Mouse (Mus musculus): Measurements from ENCODE around the gene Slc5a8. TPM values are rescaled to one million over a fixed set of nuclear protein-coding genes. Genes with fewer than 3 reads are reported as not detected.

The Slc5a8 gene
- 0.08 TPM in 1 of 2 replicates, not detected in the other for polyA plus RNA-seq (2015; fragmentation: Nextera tagmentation; extraction: Ambion mirVana)

DNA sequence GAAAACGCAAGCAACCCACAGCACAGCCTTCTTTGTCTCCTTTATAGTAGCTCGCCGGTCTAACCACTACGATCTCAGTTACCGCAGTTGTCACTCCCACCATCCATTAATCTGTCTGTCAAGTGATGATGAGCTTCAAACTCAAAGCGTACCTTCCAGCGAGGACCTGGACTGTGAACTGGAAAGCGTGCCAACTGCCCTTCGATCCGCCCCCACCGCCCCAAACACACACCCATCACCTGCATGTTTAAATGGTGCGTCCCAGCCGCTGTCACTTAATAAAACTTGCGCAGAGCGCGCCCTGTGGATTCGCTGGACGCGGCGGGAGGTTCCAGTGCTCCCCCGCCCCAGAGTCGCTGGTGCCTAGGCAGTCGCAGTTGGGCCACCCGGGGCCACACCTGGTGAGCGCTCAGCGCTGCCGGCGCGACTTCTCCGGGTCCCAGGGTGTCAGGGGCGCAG lies at the start of gene Slc5a8:
TSS of gene Slc5a8 (plus strand) at position 361 of the 459 bp plus-strand sequence.
- Histone ChIP-seq H3K27me3 (replicated peaks; ENCODE audit: control insufficient read depth, insufficient read depth, low read length) (peaks cover 28% of the 10 kb centered on the region), H3K4me1 (replicated peaks; ENCODE audit: control insufficient read depth, insufficient read depth, low read length) (peaks cover 8% of the 10 kb centered on the region), H3K9me3 (ENCODE audit: control insufficient read depth, low read length) (no peaks in the 10 kb centered on the region), H3K4me2 (ENCODE audit: low read length) (peak within 1 kb of the TSS; percentile 61), H3K27ac (ENCODE audit: low read length) (no peak within 1 kb of the TSS), H3K36me3 (ENCODE audit: control insufficient read depth, insufficient read depth) (no peaks in the 10 kb centered on the region), H3K9ac (replicated peaks; ENCODE audit: low read depth, low read length) (0 out of 2 replicates have a peak within 1 kb of the TSS, but pooled peaks have one; percentile 13), H3K4me3 (replicated peaks; ENCODE audit: low read length) (peak within 1 kb of the TSS; percentile 42)
- peak; percentile 33; the same call in 1 of the 2 replicates for ATAC-seq
- 3% methylated on average over 31 of the region's 31 CpGs for WGBS

- Histone ChIP-seq H3K4me3 (replicated peaks; ENCODE audit: low read length) (no peak overlapping the region), H3K9ac (replicated peaks; ENCODE audit: low read depth, low read length) (no peak overlapping the region), H3K27ac (ENCODE audit: low read length) (no peak overlapping the region), H3K9me3 (ENCODE audit: control insufficient read depth, low read length) (no peaks in the 10 kb centered on the region), H3K27me3 (replicated peaks; ENCODE audit: control insufficient read depth, insufficient read depth, low read length) (no peaks in the 10 kb centered on the region), H3K4me1 (replicated peaks; ENCODE audit: control insufficient read depth, insufficient read depth, low read length) (no peaks in the 10 kb centered on the region), H3K4me2 (ENCODE audit: low read length) (no peak overlapping the region), H3K36me3 (ENCODE audit: control insufficient read depth, insufficient read depth) (no peaks in the 10 kb centered on the region)
- 87% methylated on average over 7 of the region's 7 CpGs for WGBS
- ATAC-seq, result no peak
Measured at GRCm38 (mm10) chr10:88848876-88849476, 36.8 kb upstream of the Slc5a8 start.

- Histone ChIP-seq H3K4me3 (replicated peaks; ENCODE audit: low read length) (no peak overlapping the region), H3K9me3 (ENCODE audit: control insufficient read depth, low read length) (no peaks in the 10 kb centered on the region), H3K4me2 (ENCODE audit: low read length) (no peak overlapping the region), H3K36me3 (ENCODE audit: control insufficient read depth, insufficient read depth) (no peaks in the 10 kb centered on the region), H3K9ac (replicated peaks; ENCODE audit: low read depth, low read length) (no peak overlapping the region), H3K27me3 (replicated peaks; ENCODE audit: control insufficient read depth, insufficient read depth, low read length) (no peaks in the 10 kb centered on the region), H3K27ac (ENCODE audit: low read length) (no peak overlapping the region), H3K4me1 (replicated peaks; ENCODE audit: control insufficient read depth, insufficient read depth, low read length) (no peaks in the 10 kb centered on the region)
- 86% methylated on average over 4 of the region's 4 CpGs for WGBS
- ATAC-seq, result no peak
Measured at GRCm38 (mm10) chr10:88849976-88850375, 35.8 kb upstream of the Slc5a8 start.

- no peak for ATAC-seq
- Histone ChIP-seq H3K27me3 (replicated peaks; ENCODE audit: control insufficient read depth, insufficient read depth, low read length) (no peaks in the 10 kb centered on the region), H3K9me3 (ENCODE audit: control insufficient read depth, low read length) (no peaks in the 10 kb centered on the region; the same call in 1 of the 2 replicates), H3K4me3 (replicated peaks; ENCODE audit: low read length) (no peak overlapping the region), H3K9ac (replicated peaks; ENCODE audit: low read depth, low read length) (no peak overlapping the region), H3K4me1 (replicated peaks; ENCODE audit: control insufficient read depth, insufficient read depth, low read length) (no peaks in the 10 kb centered on the region), H3K4me2 (ENCODE audit: low read length) (no peak overlapping the region), H3K36me3 (ENCODE audit: control insufficient read depth, insufficient read depth) (no peaks in the 10 kb centered on the region), H3K27ac (ENCODE audit: low read length) (no peak overlapping the region)
- WGBS, result 90% methylated on average over 7 of the region's 7 CpGs
Measured at GRCm38 (mm10) chr10:88853326-88853725, 32.5 kb upstream of the Slc5a8 start.

- ATAC-seq, result no peak
- Histone ChIP-seq H3K4me2 (ENCODE audit: low read length) (no peak overlapping the region), H3K9ac (replicated peaks; ENCODE audit: low read depth, low read length) (no peak overlapping the region), H3K4me1 (replicated peaks; ENCODE audit: control insufficient read depth, insufficient read depth, low read length) (no peaks in the 10 kb centered on the region), H3K36me3 (ENCODE audit: control insufficient read depth, insufficient read depth) (no peaks in the 10 kb centered on the region), H3K27ac (ENCODE audit: low read length) (no peak overlapping the region), H3K9me3 (ENCODE audit: control insufficient read depth, low read length) (no peaks in the 10 kb centered on the region; the same call in 1 of the 2 replicates), H3K4me3 (replicated peaks; ENCODE audit: low read length) (no peak overlapping the region), H3K27me3 (replicated peaks; ENCODE audit: control insufficient read depth, insufficient read depth, low read length) (no peaks in the 10 kb centered on the region)
- WGBS, result 78% methylated on average over 3 of the region's 3 CpGs
Measured at GRCm38 (mm10) chr10:88860911-88861310, 24.9 kb upstream of the Slc5a8 start.

DNA sequence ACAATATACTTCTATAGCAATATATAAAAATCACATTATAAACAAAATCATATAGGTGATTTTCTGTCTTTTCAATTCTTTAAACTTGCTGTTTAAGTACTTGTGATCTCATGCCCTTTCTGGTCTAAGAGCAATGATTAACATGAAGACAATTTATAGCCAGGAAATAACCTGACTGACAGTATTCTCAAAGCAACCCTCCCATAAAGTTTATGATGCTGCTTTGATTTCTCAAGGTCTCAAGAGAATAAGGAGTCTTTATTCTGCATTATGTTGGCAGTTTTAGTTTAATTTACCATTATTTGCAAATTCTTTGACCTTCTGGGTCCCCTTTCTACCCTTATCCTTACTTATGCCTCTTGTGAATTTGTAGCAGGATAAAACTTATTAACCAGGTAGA lies 24.4 kb upstream of the Slc5a8 start:
- no peak overlapping the region for H3K4me3 ChIP-seq (replicated peaks; ENCODE audit: low read length)
- no peak overlapping the region for H3K9ac ChIP-seq (replicated peaks; ENCODE audit: low read depth, low read length)
- H3K27me3 ChIP-seq (replicated peaks; ENCODE audit: control insufficient read depth, insufficient read depth, low read length), result no peaks in the 10 kb centered on the region
- no peak for ATAC-seq
- H3K4me2 ChIP-seq (ENCODE audit: low read length), result no peak overlapping the region
- H3K4me1 ChIP-seq (replicated peaks; ENCODE audit: control insufficient read depth, insufficient read depth, low read length), result no peaks in the 10 kb centered on the region
- H3K9me3 ChIP-seq (ENCODE audit: control insufficient read depth, low read length), result no peaks in the 10 kb centered on the region; the same call in 1 of the 2 replicates
- H3K27ac ChIP-seq (ENCODE audit: low read length), result no peak overlapping the region
- no peaks in the 10 kb centered on the region for H3K36me3 ChIP-seq (ENCODE audit: control insufficient read depth, insufficient read depth)

DNA sequence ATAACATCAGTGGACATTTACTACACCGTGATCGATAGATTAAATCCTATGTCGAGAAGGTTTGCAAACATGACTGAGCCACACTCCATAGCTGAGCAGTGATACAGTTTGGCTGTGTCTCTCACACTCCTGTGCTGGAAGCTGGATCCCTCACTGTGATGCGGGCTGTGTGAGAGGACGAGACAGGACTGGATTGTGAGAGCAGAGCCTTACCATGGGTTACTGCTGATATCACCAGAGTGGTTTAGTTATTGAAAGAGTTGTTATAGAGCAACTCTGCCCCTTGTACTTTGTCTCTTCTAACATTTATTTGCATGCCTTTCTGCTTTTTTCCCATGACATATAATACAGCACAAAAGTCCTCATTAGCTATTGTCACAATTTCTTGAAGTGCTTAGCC lies 23.5 kb upstream of the Slc5a8 start:
- Histone ChIP-seq H3K4me1 (replicated peaks; ENCODE audit: control insufficient read depth, insufficient read depth, low read length) (no peaks in the 10 kb centered on the region), H3K27me3 (replicated peaks; ENCODE audit: control insufficient read depth, insufficient read depth, low read length) (no peaks in the 10 kb centered on the region), H3K27ac (ENCODE audit: low read length) (no peak overlapping the region), H3K4me3 (replicated peaks; ENCODE audit: low read length) (no peak overlapping the region), H3K36me3 (ENCODE audit: control insufficient read depth, insufficient read depth) (no peaks in the 10 kb centered on the region), H3K9ac (replicated peaks; ENCODE audit: low read depth, low read length) (no peak overlapping the region), H3K4me2 (ENCODE audit: low read length) (no peak overlapping the region), H3K9me3 (ENCODE audit: control insufficient read depth, low read length) (no peaks in the 10 kb centered on the region; the same call in 1 of the 2 replicates)
- no peak for ATAC-seq
- WGBS, result 92% methylated on average over 5 of the region's 5 CpGs

DNA sequence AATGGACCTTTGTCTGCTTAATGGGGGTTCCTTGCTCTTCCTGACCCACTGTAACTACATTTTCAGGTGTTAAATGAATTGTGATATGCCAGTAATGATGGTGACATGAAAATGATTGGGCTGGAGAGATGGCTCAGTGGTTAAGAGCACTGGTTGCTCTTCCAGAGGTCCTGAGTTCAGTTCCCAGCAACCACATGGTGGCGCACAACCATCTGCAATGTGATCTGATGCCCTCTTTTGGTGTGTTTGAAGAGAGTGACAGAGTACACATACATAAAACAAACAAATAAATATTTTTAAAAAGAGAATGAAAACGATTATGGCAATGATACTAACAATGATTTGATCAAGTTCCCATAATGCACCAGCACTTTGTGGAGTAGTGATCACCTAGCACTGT lies 19.8 kb upstream of the Slc5a8 start:
- Histone ChIP-seq H3K27me3 (replicated peaks; ENCODE audit: control insufficient read depth, insufficient read depth, low read length) (no peaks in the 10 kb centered on the region), H3K36me3 (ENCODE audit: control insufficient read depth, insufficient read depth) (no peaks in the 10 kb centered on the region), H3K27ac (ENCODE audit: low read length) (no peak overlapping the region), H3K9ac (replicated peaks; ENCODE audit: low read depth, low read length) (no peak overlapping the region), H3K9me3 (ENCODE audit: control insufficient read depth, low read length) (no peaks in the 10 kb centered on the region), H3K4me1 (replicated peaks; ENCODE audit: control insufficient read depth, insufficient read depth, low read length) (no peaks in the 10 kb centered on the region), H3K4me2 (ENCODE audit: low read length) (no peak overlapping the region), H3K4me3 (replicated peaks; ENCODE audit: low read length) (no peak overlapping the region)
- no peak for ATAC-seq
- WGBS, result 73% methylated on average over 2 of the region's 2 CpGs

GRCm38 (mm10) chr10:88874870-88875269 lies 10.9 kb upstream of the Slc5a8 start:
- H3K36me3 ChIP-seq (ENCODE audit: control insufficient read depth, insufficient read depth), result no peaks in the 10 kb centered on the region
- no peak overlapping the region for H3K4me3 ChIP-seq (replicated peaks; ENCODE audit: low read length)
- no peak overlapping the region for H3K9ac ChIP-seq (replicated peaks; ENCODE audit: low read depth, low read length)
- no peak for ATAC-seq
- no peak overlapping the region for H3K4me2 ChIP-seq (ENCODE audit: low read length)
- H3K27ac ChIP-seq (ENCODE audit: low read length), result no peak overlapping the region
- no peaks in the 10 kb centered on the region for H3K9me3 ChIP-seq (ENCODE audit: control insufficient read depth, low read length)
- no peaks in the 10 kb centered on the region for H3K4me1 ChIP-seq (replicated peaks; ENCODE audit: control insufficient read depth, insufficient read depth, low read length)
- no peaks in the 10 kb centered on the region for H3K27me3 ChIP-seq (replicated peaks; ENCODE audit: control insufficient read depth, insufficient read depth, low read length)
- WGBS, result 75% methylated on average over 5 of the region's 5 CpGs

GRCm38 (mm10) chr10:88877421-88877820 lies 8.4 kb upstream of the Slc5a8 start:
- no peaks in the 10 kb centered on the region for H3K4me1 ChIP-seq (replicated peaks; ENCODE audit: control insufficient read depth, insufficient read depth, low read length)
- H3K27ac ChIP-seq (ENCODE audit: low read length), result no peak overlapping the region
- 89% methylated on average over 7 of the region's 7 CpGs for WGBS
- H3K9ac ChIP-seq (replicated peaks; ENCODE audit: low read depth, low read length), result no peak overlapping the region
- ATAC-seq, result no peak
- no peaks in the 10 kb centered on the region for H3K27me3 ChIP-seq (replicated peaks; ENCODE audit: control insufficient read depth, insufficient read depth, low read length)
- no peaks in the 10 kb centered on the region for H3K36me3 ChIP-seq (ENCODE audit: control insufficient read depth, insufficient read depth)
- no peaks in the 10 kb centered on the region for H3K9me3 ChIP-seq (ENCODE audit: control insufficient read depth, low read length)
- no peak overlapping the region for H3K4me3 ChIP-seq (replicated peaks; ENCODE audit: low read length)
- no peak overlapping the region for H3K4me2 ChIP-seq (ENCODE audit: low read length)

All from forebrain, embryonic 16.5 days (tissue).